Mouse (Mus musculus): Measurements from ENCODE around the gene Lingo1.

The Lingo1 gene

DNA sequence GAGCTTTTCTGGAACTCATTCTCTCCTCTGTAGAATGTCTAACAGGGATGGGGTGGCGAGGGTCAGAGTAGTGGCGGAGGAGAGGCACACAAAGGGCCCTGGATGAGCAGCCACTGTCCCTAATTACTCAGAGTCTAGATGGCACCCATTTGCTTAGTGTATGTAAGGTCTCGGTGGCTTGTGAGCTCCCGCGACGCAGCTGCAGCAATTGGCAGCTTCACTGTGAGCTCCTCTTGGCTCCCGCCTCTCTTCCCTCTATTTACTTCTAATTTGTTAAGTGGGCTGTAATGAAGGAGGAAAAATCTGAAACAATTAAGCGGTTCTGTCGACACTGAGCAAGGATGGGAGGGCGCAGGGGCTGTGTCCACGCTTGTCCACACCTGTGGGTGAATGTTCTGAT is 195.6 kb downstream of the Lingo1 start:
- no peak for DNase-seq (ENCODE audit: low read depth)

DNA sequence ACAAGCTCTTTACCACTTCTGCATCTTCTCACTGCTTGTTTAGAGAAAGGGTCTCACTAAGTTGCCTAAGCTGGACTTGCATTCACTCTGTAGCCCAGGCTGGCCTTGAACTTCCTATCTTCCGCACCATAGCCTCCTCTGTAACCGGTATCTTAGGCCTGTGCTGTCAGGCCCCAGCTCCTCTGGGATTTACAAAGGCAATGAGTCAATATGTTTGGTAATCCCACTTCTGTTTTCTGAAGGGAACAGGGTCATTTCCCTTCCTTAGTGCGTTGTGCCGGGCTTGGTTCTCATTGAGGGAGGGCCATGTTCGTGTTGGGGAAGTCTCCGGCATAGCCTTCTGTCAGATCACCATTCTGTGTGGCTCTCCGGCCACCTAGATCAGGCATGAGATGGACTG is 203.6 kb downstream of the Lingo1 start:
- no peak for DNase-seq (ENCODE audit: low read depth)

DNA sequence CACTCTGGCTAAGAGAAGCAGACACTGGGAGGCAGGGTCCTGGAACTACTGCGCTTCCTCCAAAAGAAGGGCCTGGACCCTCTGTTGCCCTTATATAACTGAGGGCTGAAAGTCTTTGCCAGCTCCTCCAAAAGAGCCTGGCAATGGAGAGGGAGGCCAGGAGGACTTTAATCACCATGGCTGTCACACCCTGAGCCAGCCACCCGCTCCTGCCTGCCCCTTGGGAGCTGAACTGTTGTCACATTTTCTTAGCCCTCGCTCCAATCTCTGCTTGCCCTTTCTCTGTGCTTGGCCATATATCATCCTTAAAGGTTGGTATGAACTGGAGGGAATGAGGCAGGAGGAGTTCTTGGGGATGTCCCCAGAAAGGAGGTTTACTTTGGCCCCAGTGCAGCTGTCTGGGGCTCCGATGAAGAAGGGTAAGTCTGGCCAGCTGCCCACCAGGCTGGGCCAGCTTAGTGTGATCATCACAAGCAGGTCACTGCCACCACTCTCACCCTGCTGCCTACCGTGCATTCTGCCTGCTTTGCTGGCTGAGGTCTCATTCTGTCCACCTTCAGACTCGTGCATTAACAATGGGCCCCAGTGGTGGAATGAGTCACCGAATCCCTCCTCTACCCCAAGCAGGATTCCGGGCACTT is 204.9 kb downstream of the Lingo1 start:
- no peak for DNase-seq (ENCODE audit: low read depth)

DNA sequence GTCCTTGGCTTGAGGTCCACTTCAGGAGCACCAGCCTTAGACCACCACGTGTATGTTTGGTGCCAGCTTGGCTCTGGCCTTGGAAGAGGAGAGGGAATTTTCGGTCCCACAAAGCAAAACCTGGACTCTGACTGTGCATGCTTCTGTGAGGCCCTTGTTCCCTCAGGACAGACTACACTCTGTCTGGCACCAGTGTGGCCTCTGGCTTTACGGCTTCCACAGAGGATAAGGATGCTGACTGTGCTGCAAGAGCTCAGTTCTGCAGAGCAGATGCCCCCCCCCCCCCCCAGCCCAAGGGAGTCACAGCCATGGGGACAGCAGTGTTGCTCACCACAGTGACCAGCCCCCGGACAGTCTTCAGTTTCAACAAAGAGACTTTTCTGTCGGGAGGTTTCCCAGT is 206.5 kb downstream of the Lingo1 start:
- no peak for DNase-seq (ENCODE audit: low read depth)

DNA sequence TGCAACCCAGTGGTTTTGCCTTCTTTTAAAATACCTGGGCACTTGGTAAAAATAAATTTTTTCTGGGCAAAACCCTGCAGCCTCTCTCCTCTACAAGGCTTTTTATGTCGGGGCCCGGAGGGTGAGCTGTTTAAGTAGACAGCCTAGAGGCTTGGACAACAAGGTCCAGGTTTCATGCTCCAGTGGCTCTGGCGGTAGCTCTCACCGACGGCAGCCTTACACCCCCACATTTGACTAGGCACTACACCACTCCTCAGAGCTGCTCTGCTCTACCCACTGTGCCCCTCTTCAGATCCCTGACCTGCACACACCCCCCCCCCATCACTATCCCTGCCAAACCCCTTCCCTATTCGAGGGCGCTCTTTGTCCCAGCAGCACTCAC is 212.2 kb downstream of the Lingo1 start:
- DNase-seq (ENCODE audit: low read depth): no peak

DNA sequence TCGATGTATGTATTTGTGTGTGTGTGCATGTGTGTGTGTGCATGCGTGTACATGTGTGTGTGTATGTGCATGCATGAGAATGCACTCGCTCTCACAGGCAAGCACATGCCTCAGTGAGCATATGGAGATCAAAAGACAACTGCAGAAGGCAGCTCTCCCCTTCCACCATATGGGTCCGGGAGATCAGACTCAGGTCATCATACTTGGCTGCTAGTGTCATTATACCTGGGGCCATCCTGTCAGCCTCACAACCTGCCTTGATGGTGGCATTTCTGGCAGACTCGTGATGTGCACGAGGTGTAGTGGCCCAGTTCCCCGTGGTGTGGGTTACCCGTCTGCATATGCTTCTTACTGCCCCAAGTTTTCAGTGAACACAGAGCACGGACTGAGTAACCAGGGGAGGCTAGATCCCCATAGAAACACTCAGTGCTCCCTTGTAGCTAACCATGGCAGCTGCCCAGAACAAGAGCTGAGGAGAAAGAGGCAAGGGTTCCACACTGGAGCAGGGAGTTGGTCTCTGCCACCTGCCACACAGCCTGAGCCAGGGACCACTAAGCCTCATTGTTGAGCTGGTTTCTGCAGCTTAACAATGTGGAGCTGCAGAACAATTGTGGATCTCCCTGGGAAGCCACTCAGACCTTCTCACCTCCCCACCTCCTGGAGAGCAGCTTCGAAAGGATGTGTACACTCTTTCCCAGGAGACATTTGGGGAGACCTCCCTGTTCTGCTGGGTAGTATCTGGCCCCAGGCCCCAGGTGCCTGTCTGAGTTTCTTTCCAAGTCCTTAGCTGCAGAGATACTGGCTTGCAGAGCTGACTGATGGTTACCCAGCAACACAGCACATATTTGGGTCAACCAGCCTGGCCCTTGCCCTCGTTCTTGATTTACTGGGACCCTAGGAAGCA is 212.9 kb downstream of the Lingo1 start:
- DNase-seq (ENCODE audit: low read depth): no peak

DNA sequence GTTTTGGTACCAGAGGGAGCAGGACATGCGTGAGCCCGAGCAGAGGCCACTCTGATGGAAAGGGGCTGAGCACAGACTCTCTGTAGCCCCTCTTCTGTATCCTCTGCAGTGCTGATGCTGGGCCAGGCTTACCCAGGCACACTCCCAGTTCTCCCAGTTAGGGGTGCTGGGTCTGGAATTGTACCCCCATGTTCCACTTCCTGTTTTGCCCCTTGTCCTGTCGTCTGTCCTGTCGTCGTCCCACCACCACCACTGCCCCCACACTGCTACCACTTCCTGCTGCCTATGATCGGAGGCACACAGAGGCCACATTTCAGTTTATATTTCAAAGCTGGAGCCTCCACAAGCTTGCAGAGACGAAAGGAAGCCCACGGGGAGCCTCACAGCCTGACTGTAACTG is 213.6 kb downstream of the Lingo1 start:
- no peak for DNase-seq (ENCODE audit: low read depth)

DNA sequence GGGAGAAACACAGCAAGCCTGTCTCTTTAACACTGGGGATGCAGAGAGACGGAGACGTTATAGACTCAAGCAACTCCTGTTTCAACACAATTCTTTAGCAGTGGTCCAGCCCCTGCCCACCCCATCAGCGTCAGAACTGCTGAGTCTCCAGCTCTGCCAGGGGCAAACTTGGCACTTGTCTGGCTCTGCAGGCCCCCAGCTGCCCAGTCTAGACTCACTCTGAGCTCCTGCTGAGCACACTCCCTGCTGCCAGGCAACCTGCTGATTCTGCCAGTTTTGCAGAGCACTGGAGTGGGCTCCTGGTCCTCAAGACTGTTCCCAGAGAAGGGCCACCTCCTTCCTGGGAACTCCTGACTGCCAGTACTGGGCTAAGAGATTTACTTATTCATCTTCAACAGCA is 214.6 kb downstream of the Lingo1 start:
- DNase-seq (ENCODE audit: low read depth): no peak

DNA sequence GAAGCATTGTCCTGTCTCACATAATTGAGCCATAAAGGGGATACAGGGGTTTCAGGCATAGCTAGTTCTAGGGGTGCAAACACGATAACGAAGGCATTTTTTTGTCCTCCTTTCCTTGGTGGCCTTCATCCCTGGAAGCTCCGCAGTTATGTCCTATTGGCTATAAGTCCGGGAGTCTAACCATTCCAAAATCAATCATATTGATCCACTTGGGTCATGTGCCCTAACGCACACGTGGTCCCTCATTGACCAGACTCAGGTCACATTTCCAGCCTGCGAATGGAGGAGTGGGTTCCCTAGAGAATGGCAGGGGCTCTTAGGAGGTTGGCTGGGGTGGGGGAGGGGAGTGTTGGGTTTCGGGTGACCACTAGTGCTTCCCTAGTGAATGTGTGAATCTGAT is 215.3 kb downstream of the Lingo1 start:
- no peak for DNase-seq (ENCODE audit: low read depth)

DNA sequence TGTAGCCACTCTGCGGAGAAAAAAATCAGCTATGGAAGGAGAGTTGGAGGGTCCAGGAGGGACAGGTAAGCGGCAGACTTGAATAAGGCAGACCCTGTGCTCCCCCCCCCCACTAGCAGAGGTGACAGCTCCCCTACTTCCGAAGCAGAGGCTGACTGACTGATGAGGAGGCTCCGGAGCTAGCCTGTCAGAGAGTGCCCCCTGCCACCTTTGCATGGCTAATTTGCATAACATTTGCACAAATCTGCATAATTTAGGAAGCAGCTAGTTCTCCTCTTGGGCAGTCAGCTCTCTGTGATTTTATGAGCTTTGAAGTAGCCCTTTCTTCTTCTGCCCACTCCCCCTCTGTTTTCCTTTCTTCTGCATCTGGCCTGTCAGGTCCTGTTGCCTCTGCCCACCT is 216.2 kb downstream of the Lingo1 start:
- no peak for DNase-seq (ENCODE audit: low read depth)

DNA sequence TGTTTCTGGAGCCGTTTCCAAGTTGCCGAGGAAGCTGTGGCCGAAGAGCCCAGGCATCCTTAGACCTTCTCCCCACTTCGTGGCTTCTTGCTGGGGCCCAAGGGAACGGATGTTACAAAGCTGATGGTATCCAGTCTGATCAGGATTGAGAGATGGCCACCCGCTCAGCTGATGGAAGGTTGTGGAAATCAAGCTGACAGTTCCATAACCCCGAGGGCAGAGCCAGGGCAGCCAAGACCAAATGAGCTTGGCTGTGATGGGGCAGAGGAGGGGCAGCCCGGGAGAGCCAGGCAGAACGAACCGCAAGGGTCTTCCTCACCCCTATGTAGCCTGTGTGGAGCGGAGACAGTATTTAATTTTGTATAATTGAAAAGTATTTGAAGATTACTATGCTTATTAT is 218.9 kb downstream of the Lingo1 start:
- no peak for DNase-seq (ENCODE audit: low read depth)

DNA sequence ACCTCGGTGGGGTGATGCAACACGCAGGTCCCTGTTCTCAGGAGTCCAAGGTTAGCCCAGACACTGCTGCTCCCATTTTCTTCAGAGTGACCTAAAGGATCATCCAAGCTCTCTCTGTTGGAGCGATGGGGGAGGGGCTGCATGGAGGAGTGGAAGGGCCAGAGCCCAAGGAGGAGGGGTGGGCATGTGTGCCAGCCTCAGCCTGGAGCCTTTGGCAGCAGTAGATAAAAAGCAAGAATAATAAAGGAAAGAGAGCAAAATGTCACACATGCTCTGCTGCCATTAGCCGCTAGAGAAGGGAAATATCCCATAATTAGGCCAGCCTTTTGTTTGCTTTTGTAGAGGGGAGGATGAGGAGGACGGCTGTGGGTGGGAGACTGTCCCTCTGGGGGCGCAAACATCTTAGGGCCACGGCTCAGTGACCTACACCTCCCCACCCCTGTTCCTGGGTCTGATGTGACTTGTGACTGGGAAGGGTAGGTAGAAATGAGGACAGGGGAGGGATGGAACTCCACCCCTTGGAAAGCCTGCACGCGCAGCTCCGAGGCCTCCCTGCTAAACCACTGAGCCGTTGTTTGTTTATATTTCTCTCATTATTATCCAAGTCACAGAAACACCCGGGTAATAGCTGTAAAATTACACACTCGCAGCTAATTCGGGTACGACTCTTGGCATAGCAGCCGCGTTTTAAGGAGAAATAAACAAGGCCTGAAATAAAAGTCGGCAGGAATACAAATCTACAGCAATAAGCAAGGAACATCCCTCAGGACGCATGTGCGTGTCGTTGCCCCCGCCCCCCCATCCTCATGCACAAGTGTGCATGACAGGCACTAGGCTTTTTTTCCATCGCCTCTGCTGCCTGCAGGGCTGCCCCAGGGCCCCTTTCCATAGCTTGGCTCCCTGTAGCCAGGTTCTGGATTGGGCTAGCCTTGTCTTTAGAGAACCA is 223.5 kb downstream of the Lingo1 start:
- no peak for DNase-seq (ENCODE audit: low read depth)
